ENCODE assay signal across 9 mouse cellular contexts in genomic region chr6:85369181-85369860, GRCm38 (mm10). TPM values are rescaled to one million over a fixed set of nuclear protein-coding genes. Genes with fewer than 3 reads are reported as not detected.
DNase-seq lines count a peak whose midpoint lies in the region.
"Had no signal": no experiment of that assay in that cellular context is flagged by ENCODE, and none has a peak within 500 bp of the region (broad histone marks: within the 10 kb centered on the region; RNA-seq: fewer than 3 reads in every experiment).

No protein-coding gene starts in this region.

- WGBS in heart, embryonic 10.5 days, result 70% methylated on average over 5 of the region's 5 CpGs
- 92% methylated on average over 5 of the region's 5 CpGs for WGBS in forebrain, embryonic 10.5 days

- H3K27ac ChIP-seq in heart, embryonic 10.5 days, result peak overlapping the region; percentile 65
- no peak overlapping the region for H3K27ac ChIP-seq in forebrain, embryonic 10.5 days

- no peak overlapping the region; the same call in 1 of the 2 replicates for H3K4me3 ChIP-seq in heart, embryonic 10.5 days
- H3K4me3 ChIP-seq in forebrain, embryonic 10.5 days, result no peak overlapping the region

- intact Hi-C loops in left cerebral cortex, postnatal 14 days (cut with DNase I), result no loop called here

- H3K4me1 ChIP-seq in heart, embryonic 10.5 days, result peaks cover 78% of the 10 kb centered on the region
- peaks cover 15% of the 10 kb centered on the region for H3K4me1 ChIP-seq in forebrain, embryonic 10.5 days

- DNase-seq in left cerebral cortex, postnatal 14 days (ENCODE audit: low spot score in 2 of 2), result peak; percentile 30 to 51
- no peak for DNase-seq in left cerebral cortex, adult 9 months (ENCODE audit: low spot score in 2 of 2)
- peak; percentile 82 for DNase-seq in adrenal gland, postnatal 14 days
- no peak for DNase-seq in heart, embryonic 10.5 days (ENCODE audit: low spot score)
- DNase-seq in kidney, postnatal 14 days, result peak; percentile 86
- DNase-seq in skeletal muscle tissue, adult 2 months (ENCODE audit: low read depth, low spot score), result peak; percentile 85
- DNase-seq in frontal cortex, adult 2 months (ENCODE audit: extremely low spot score in 1 of 2, low spot score in 1 of 2), result no peak
- no peak for DNase-seq in forebrain, embryonic 10.5 days (ENCODE audit: extremely low spot score, low spot score)

- no peaks in the 10 kb centered on the region for H3K9me3 ChIP-seq in heart, embryonic 10.5 days
- no peaks in the 10 kb centered on the region for H3K9me3 ChIP-seq in forebrain, embryonic 10.5 days
- H3K9me3 ChIP-seq: G1E had no signal

- H3K27me3 ChIP-seq in heart, embryonic 10.5 days (ENCODE audit: insufficient read depth, poor library complexity, severe bottlenecking), result peaks cover 28% of the 10 kb centered on the region
- H3K27me3 ChIP-seq in forebrain, embryonic 10.5 days (ENCODE audit: poor library complexity, severe bottlenecking), result peaks cover 42% of the 10 kb centered on the region

- no peaks in the 10 kb centered on the region; the same call in 1 of the 2 replicates for H3K36me3 ChIP-seq in heart, embryonic 10.5 days
- H3K36me3 ChIP-seq in forebrain, embryonic 10.5 days (replicated peaks), result no peaks in the 10 kb centered on the region
- H3K36me3 ChIP-seq: G1E had no signal

RNA-seq across cellular contexts. Expression of gene Rab11fip5, which starts 5.1 kb away (rescaled TPM):
- 10 to 100 TPM; 53.8 to 55.0 TPM for total RNA-seq in left cerebral cortex, postnatal 14 days (2021)
- total RNA-seq in adrenal gland, postnatal 14 days (2021), result 22.7 and 28.7 TPM in 2 replicates
- polyA plus RNA-seq in heart, embryonic 10.5 days (2016; fragmentation: Nextera tagmentation; extraction: Ambion mirVana), result 9.0 and 23.0 TPM in 2 replicates
- 34.1 and 35.7 TPM in 2 replicates for polyA plus RNA-seq in frontal cortex, adult 2 months (2012; rRNA removed)
- polyA plus RNA-seq in forebrain, embryonic 10.5 days (2016; fragmentation: Nextera tagmentation; extraction: Ambion mirVana), result 2.5 and 3.1 TPM in 2 replicates
- polyA plus RNA-seq: G1E had no signal

RNA-seq across cellular contexts. Expression of gene Sfxn5, which starts 36.1 kb away (rescaled TPM):
- total RNA-seq in left cerebral cortex, postnatal 14 days (2021), result 100 to 1,000 TPM; 162 to 165 TPM
- 21.7 and 31.8 TPM in 2 replicates for total RNA-seq in adrenal gland, postnatal 14 days (2021)
- 4.5 and 5.8 TPM in 2 replicates for polyA plus RNA-seq in heart, embryonic 10.5 days (2016; fragmentation: Nextera tagmentation; extraction: Ambion mirVana)
- 137 and 156 TPM in 2 replicates for polyA plus RNA-seq in frontal cortex, adult 2 months (2012; rRNA removed)
- 11.7 and 14.3 TPM in 2 replicates for polyA plus RNA-seq in forebrain, embryonic 10.5 days (2016; fragmentation: Nextera tagmentation; extraction: Ambion mirVana)

RNA-seq across cellular contexts. Expression of gene Noto, which starts 54.4 kb away (rescaled TPM):
- total RNA-seq in left cerebral cortex, postnatal 14 days (2021), result not detected
- total RNA-seq in adrenal gland, postnatal 14 days (2021), result not detected in 2 replicates
- not detected in 2 replicates for polyA plus RNA-seq in heart, embryonic 10.5 days (2016; fragmentation: Nextera tagmentation; extraction: Ambion mirVana)
- polyA plus RNA-seq in frontal cortex, adult 2 months (2012; rRNA removed), result not detected in 2 replicates
- polyA plus RNA-seq in forebrain, embryonic 10.5 days (2016; fragmentation: Nextera tagmentation; extraction: Ambion mirVana), result not detected in 2 replicates
- polyA plus RNA-seq: G1E had no signal

Comparison
In these comparisons a context has a peak if more than half of its experiments do, and no peak if none do; other contexts are left out.
1. DNase-seq: peak in left cerebral cortex, postnatal 14 days (2 of 2), adrenal gland, postnatal 14 days (single experiment), kidney, postnatal 14 days (single experiment) and skeletal muscle tissue, adult 2 months (single experiment); none in left cerebral cortex, adult 9 months (0 of 2), heart, embryonic 10.5 days (single experiment), frontal cortex, adult 2 months (0 of 2) and forebrain, embryonic 10.5 days (single experiment).